Mouse (Mus musculus): Measurements from ENCODE around the gene Supt20.

Gene Supt20

GRCm38 (mm10) chr3:54692202-54693055, at the start of gene Supt20:
Gene Supt20, plus strand, starts transcription at chr3:54692807.
- peak; percentile 96 to 97 for DNase-seq

- DNase-seq: no peak
Measured at GRCm38 (mm10) chr3:54642851-54643250, 49.8 kb upstream of the Supt20 start.

GRCm38 (mm10) chr3:54647583-54647982, 45.0 kb upstream of the Supt20 start:
- peak in 1 of 2 experiments; percentile 12 for DNase-seq

- DNase-seq: peak in 1 of 2 experiments; percentile 26
Measured at GRCm38 (mm10) chr3:54651576-54651975, 41.0 kb upstream of the Supt20 start.

- no peak for DNase-seq
Measured at GRCm38 (mm10) chr3:54654169-54654568, 38.4 kb upstream of the Supt20 start.

- no peak for DNase-seq
Measured at GRCm38 (mm10) chr3:54657090-54657489, 35.5 kb upstream of the Supt20 start.

GRCm38 (mm10) chr3:54657888-54658626, 34.5 kb upstream of the Supt20 start:
- DNase-seq: peak; percentile 17 to 37

GRCm38 (mm10) chr3:54659736-54660135, 32.9 kb upstream of the Supt20 start:
- DNase-seq: no peak

GRCm38 (mm10) chr3:54662411-54662810, 30.2 kb upstream of the Supt20 start:
- peak; percentile 45 to 47 for DNase-seq

- DNase-seq: no peak
Measured at GRCm38 (mm10) chr3:54668141-54668540, 24.5 kb upstream of the Supt20 start.

- DNase-seq: no peak
Measured at GRCm38 (mm10) chr3:54668722-54669121, 23.9 kb upstream of the Supt20 start.

- no peak for DNase-seq
Measured at GRCm38 (mm10) chr3:54669559-54669958, 23.0 kb upstream of the Supt20 start.

GRCm38 (mm10) chr3:54672111-54672510, 20.5 kb upstream of the Supt20 start:
- DNase-seq: no peak

- peak; percentile 49 to 58 for DNase-seq
Measured at GRCm38 (mm10) chr3:54672557-54673529, 19.8 kb upstream of the Supt20 start.

- DNase-seq: no peak
Measured at GRCm38 (mm10) chr3:54676818-54677217, 15.8 kb upstream of the Supt20 start.

GRCm38 (mm10) chr3:54681310-54682204, 11.1 kb upstream of the Supt20 start:
- DNase-seq: no peak

GRCm38 (mm10) chr3:54685202-54685601, 7.4 kb upstream of the Supt20 start:
- no peak for DNase-seq

- DNase-seq: no peak
Measured at GRCm38 (mm10) chr3:54687245-54687644, 5.4 kb upstream of the Supt20 start.

GRCm38 (mm10) chr3:54689091-54689490, 3.5 kb upstream of the Supt20 start:
- no peak for DNase-seq

GRCm38 (mm10) chr3:54693056-54693415, 429 bp downstream of the Supt20 start:
- DNase-seq: no peak

- DNase-seq: no peak
Measured at GRCm38 (mm10) chr3:54699759-54700301, 7.2 kb downstream of the Supt20 start.
